Mouse (Mus musculus) ES-E14 (cell line): ENCODE data around the gene Trim45. TPM values are rescaled to one million over a fixed set of nuclear protein-coding genes. Genes with fewer than 3 reads are reported as not detected.

ENCODE experiments used
- DNase-seq: peaks from one replicate; pipeline ENCODE4 v3.0.0-alpha.2; 2013; ENCODE audit warnings: low read depth, low spot score
- H3K27ac ChIP-seq: 2 replicates; pipeline ENCODE4 v1.5.1; 2012; ENCODE audit warnings: low read depth, mild to moderate bottlenecking, low read length, moderate library complexity, mixed read lengths; ENCODE audit not compliant: poor library complexity, insufficient read depth, severe bottlenecking
- H3K36me3 ChIP-seq: 2 replicates; pipeline ENCODE4 v1.6.1; 2012; ENCODE audit warnings: mild to moderate bottlenecking, low read length, moderate library complexity, mixed read lengths; ENCODE audit not compliant: control insufficient read depth, poor library complexity, insufficient read depth, severe bottlenecking
- H3K4me1 ChIP-seq, 2 experiments: fragments of 150-350 bp in 1 of 2; sonication (generic) in 1 of 2; 2 replicates each; pipeline ENCODE4 v1.6.1; 2012; ENCODE audit warnings: low read length in 2 of 2, mild to moderate bottlenecking in 1 of 2, mixed read lengths in 1 of 2; ENCODE audit not compliant: control insufficient read depth in 2 of 2, insufficient read depth in 2 of 2, poor library complexity in 1 of 2
- H3K4me3 ChIP-seq, 2 experiments: fragments of 150-350 bp in 1 of 2; sonication (generic) in 1 of 2; 2 replicates each; pipeline ENCODE4 v1.5.1; 2012; ENCODE audit warnings: low read length in 2 of 2, low read depth in 1 of 2, mild to moderate bottlenecking in 1 of 2, mixed read lengths in 1 of 2; ENCODE audit not compliant: insufficient read depth in 1 of 2, poor library complexity in 1 of 2, severe bottlenecking in 1 of 2
- H3K9ac ChIP-seq: 2 replicates; pipeline ENCODE4 v1.6.1; 2012; ENCODE audit warnings: low read depth, mild to moderate bottlenecking, low read length, mixed read lengths; ENCODE audit not compliant: poor library complexity, insufficient read depth, severe bottlenecking
- H3K9me3 ChIP-seq: fragments of 150-350 bp; sonication (generic); 2 replicates; pipeline ENCODE4 v1.6.1; 2012; ENCODE audit warnings: low read depth, mild to moderate bottlenecking, low read length; ENCODE audit not compliant: control insufficient read depth, insufficient read depth
- CHD2 ChIP-seq: IDR thresholded peaks from 2 replicates; pipeline ENCODE4 v1.6.1; 2014; ENCODE audit warnings: mild to moderate bottlenecking, low read depth, low read length, inconsistent platforms
- HCFC1 ChIP-seq: IDR thresholded peaks from 2 replicates; pipeline ENCODE4 v1.6.1; 2012; ENCODE audit warnings: low read length, inconsistent platforms, borderline replicate concordance; ENCODE audit not compliant: insufficient read depth
- MAFK ChIP-seq: IDR thresholded peaks from 2 replicates; pipeline ENCODE4 v1.6.1; 2014; ENCODE audit warnings: mild to moderate bottlenecking, low read depth, low read length, inconsistent platforms; ENCODE audit not compliant: insufficient read depth
- ZC3H11A ChIP-seq: IDR thresholded peaks from 2 replicates; pipeline ENCODE4 v1.6.1; 2012; ENCODE audit warnings: low read depth, mild to moderate bottlenecking, inconsistent platforms, low read length, borderline replicate concordance
- ZNF384 ChIP-seq: IDR thresholded peaks from 2 replicates; pipeline ENCODE4 v1.6.1; 2012; ENCODE audit warnings: low read depth, low read length, inconsistent platforms
- in situ Hi-C, 2 experiments: fragments of 600-800 bp; cut with MboI; formaldehyde crosslinking; loops; one replicate each; pipeline ENCODE4 v1.15.1; 2025; ENCODE audit warnings: low sequenced_read_pairs in 2 of 2, inconsistent platforms in 1 of 2; ENCODE audit not compliant: unreplicated experiment in 2 of 2
- total RNA-seq: library from RNA; depleted of rRNA; stranded (reverse); fragments of 300-350 nt; gene quantifications from 2 replicates; pipeline ENCODE4 v1.2.3, GENCODE M21; 2012

Gene Trim45
- total RNA-seq, 1 experiment, result 4.8 TPM

GRCm38 (mm10) chr3:100961007-100961406 is 39.0 kb downstream of the Trim45 start:
- Histone ChIP-seq H3K27ac (no peak overlapping the region), H3K9me3 (no peaks in the 10 kb centered on the region), H3K9ac (no peak overlapping the region), H3K4me1 (no peaks in the 10 kb centered on the region), H3K4me3 (no peak overlapping the region), H3K36me3 (peaks cover 48% of the 10 kb centered on the region)
- DNase-seq, result no peak
- in situ Hi-C loops, result loop anchor here (25.0 kb wide), 3 partner anchors 501 to 851 kb away; no protein-coding TSS in a partner anchor
- no peak for TF ChIP-seq ZC3H11A
- TF ChIP-seq ZNF384, result no peak
- TF ChIP-seq MAFK, result no peak
- TF ChIP-seq CHD2, result no peak
- TF ChIP-seq HCFC1, result no peak

GRCm38 (mm10) chr3:100961501-100961900 is 39.5 kb downstream of the Trim45 start:
- no peaks in the 10 kb centered on the region for H3K4me1 ChIP-seq
- H3K9me3 ChIP-seq, result no peaks in the 10 kb centered on the region
- TF ChIP-seq MAFK (no peak), ZNF384 (no peak), HCFC1 (no peak), ZC3H11A (no peak), CHD2 (no peak)
- H3K9ac ChIP-seq, result no peak overlapping the region
- H3K27ac ChIP-seq, result no peak overlapping the region
- peaks cover 48% of the 10 kb centered on the region for H3K36me3 ChIP-seq
- H3K4me3 ChIP-seq, result no peak overlapping the region
- in situ Hi-C loops, result loop anchor here (25.0 kb wide), 3 partner anchors 501 to 851 kb away; no protein-coding TSS in a partner anchor
- DNase-seq, result no peak

DNA sequence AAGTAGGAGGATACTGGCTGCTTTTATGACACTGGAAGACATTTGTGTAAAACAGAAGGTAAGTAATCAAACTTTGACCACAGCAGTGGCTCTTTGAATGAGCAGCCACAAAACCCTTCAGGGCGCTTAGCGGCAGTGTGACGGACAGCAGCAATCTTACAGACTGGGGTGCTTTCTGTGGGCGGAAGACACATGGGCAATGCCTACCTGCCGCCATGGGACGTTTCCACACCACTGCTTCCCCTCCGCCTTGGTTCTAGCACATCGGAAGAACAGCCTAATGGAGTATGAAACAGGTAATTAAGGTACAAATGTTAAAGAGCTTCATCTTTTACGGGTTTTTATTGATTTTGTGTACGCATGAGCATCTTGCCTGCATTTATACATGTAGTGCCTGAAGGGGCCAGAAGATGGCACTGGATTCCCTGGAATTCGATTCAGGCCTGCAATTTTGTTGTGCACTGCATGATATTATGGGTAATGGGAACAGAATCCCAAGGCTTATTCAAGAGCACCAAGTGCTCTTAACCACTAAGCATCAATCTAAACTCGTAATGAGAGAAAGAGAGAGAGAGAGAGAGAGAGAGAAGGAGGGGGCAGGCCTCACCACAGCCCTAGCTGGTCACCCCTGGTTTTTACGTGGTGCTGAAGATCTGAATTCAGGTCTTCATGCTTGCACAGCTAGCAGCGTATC is 42.0 kb downstream of the Trim45 start:
- in situ Hi-C loops, result loop anchor here (25.0 kb wide), 3 partner anchors 498 to 848 kb away; no protein-coding TSS in a partner anchor
- H3K4me1 ChIP-seq, result no peaks in the 10 kb centered on the region
- no peak overlapping the region for H3K4me3 ChIP-seq
- peaks cover 38% of the 10 kb centered on the region for H3K36me3 ChIP-seq
- DNase-seq, result peak; percentile 25
- H3K27ac ChIP-seq, result no peak overlapping the region
- TF ChIP-seq CHD2, result no peak
- 0 out of 2 replicates have a peak, but pooled peaks have one; percentile 12 for TF ChIP-seq ZC3H11A
- TF ChIP-seq MAFK, result no peak
- H3K9me3 ChIP-seq, result no peaks in the 10 kb centered on the region
- 0 out of 2 replicates have a peak overlapping the region, but pooled peaks have one; percentile 5 for H3K9ac ChIP-seq

- H3K9me3 ChIP-seq, result no peaks in the 10 kb centered on the region
- H3K36me3 ChIP-seq, result peaks cover 4% of the 10 kb centered on the region; the same call in 1 of the 2 replicates
- peak within 1 kb of the TSS; percentile 84 to 88 for H3K4me3 ChIP-seq
- peak within 1 kb of the TSS; percentile 91 for H3K9ac ChIP-seq
- H3K27ac ChIP-seq, result no peak within 1 kb of the TSS; the same call in 1 of the 2 replicates
- peak; percentile 90 for DNase-seq
- in situ Hi-C loops, result loop anchor here (25.0 kb wide), 3 partner anchors 493 to 843 kb away; no protein-coding TSS in a partner anchor
- TF ChIP-seq CHD2 (peak; percentile 61), ZC3H11A (no peak)
- no peaks in the 10 kb centered on the region for H3K4me1 ChIP-seq
These were observed 47.3 kb downstream of the Trim45 start, which contains the start of gene Ttf2 for GRCm38 (mm10) chr3:100969176-100969917. Ttf2 (minus strand) TSS chr3:100969663.
